Mouse (Mus musculus) olfactory bulb, adult 2 months (tissue): ENCODE measurements around the gene Apaf1. TPM values are rescaled to one million over a fixed set of nuclear protein-coding genes. Genes with fewer than 3 reads are reported as not detected.

Experiments used
- H3K27ac ChIP-seq: fragments of 200-500 bp; 2 replicates; pipeline ENCODE4 v1.5.1; 2012; ENCODE audit warnings: low read depth, low read length; ENCODE audit not compliant: insufficient read depth
- H3K4me1 ChIP-seq: fragments of 200-500 bp; 2 replicates; pipeline ENCODE4 v1.6.1; 2012; ENCODE audit warnings: low read length; ENCODE audit not compliant: control insufficient read depth, insufficient read depth
- H3K4me3 ChIP-seq: fragments of 200-500 bp; 2 replicates; pipeline ENCODE4 v1.5.1; 2012; ENCODE audit warnings: mild to moderate bottlenecking, low read depth, low read length, moderate library complexity; ENCODE audit not compliant: insufficient read depth
- CTCF ChIP-seq: fragments of 200-500 bp; IDR thresholded peaks from 2 replicates; pipeline ENCODE4 v1.5.1; 2012; ENCODE audit warnings: low read depth, mild to moderate bottlenecking, low read length, moderate library complexity; ENCODE audit not compliant: insufficient read depth
- POLR2A ChIP-seq: fragments of 200-500 bp; IDR thresholded peaks from 2 replicates; pipeline ENCODE4 v1.6.1; 2012; ENCODE audit warnings: mild to moderate bottlenecking, low read depth, low read length, moderate library complexity; ENCODE audit not compliant: insufficient read depth
- whole genome bisulfite sequencing: fragments of 180-500 bp; shearing (Covaris S2); methylation state at CpG from one replicate; pipeline ENCODE4 v1.1.7; 2018; 5-methylcytosine and 5-hydroxymethylcytosine counted together
- polyA plus RNA-seq: library from polyadenylated mRNA; stranded (reverse); fragments of >200 nt; gene quantifications from 2 replicates; pipeline ENCODE4 v1.2.4, GENCODE M21; 2012; ENCODE audit warnings: low replicate concordance; ENCODE audit not compliant: missing spikeins, insufficient read depth, insufficient read length

The Apaf1 gene
- polyA plus RNA-seq, 1 experiment = not detected

DNA sequence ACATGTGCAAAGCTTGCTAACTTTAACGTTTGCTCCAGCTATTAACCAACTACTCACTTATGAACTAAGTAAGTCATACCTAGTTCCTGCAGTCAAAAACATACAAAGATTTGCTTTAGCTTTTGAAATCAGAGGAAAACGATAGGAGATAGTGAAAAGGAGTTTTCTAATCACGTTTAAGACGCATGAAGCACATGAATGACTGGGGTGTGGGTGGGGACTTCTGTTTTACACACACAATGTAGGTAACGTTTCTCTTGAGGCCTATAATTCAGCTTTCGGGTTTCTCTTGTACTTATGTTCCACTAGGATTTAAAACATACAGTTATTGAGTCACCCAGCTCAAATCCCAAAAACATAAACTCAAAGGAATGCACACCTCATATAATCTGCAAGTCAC lies 40.1 kb upstream of the Apaf1 start:
- no peak overlapping the region for H3K27ac ChIP-seq
- TF ChIP-seq CTCF (no peak), POLR2A (no peak)
- H3K4me3 ChIP-seq = no peak overlapping the region
- WGBS = 5% methylated on average over 6 of the region's 6 CpGs
- peaks cover 2% of the 10 kb centered on the region for H3K4me1 ChIP-seq

DNA sequence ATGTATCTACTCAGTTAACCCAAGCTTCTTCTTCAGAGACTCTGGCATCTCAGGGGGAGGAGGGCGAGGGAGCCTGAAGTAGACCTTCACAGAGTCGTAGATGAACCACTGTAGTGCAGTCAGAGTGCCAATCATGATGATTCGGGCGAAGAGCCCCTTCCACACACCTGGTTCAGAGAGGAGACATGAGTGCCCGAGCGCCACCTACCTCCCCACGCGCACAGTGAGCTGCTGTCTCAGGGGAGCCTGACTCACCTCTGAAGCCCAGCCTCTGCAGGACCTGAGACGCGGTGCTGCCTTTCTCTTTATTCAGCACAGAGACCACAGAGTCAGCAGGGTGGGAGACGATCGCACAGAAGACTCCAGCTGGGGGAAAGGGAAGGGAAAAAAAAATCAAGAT lies 34.4 kb upstream of the Apaf1 start:
- Histone ChIP-seq H3K4me1 (no peaks in the 10 kb centered on the region), H3K27ac (no peak overlapping the region), H3K4me3 (no peak overlapping the region)
- TF ChIP-seq POLR2A (no peak), CTCF (no peak)
- WGBS = 76% methylated on average over 12 of the region's 12 CpGs

DNA sequence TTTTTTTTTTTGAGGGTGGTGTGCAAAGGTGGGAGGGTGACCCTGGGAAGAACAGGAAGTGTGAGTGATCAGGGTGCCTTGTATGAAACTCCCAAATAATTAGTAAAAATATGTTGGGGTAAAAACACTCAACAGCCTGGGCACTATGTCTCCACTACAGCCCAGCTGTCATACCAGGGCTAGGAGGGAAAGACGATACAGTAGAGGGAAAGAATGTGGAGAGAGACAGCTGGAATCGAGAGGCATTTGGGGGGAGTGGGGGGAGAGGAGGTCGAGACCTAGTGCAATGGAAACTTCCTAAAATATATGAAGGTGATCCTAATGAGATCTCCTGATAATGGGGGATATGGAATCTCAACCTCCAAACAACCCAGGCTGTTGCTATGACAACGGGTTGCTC lies 27.3 kb upstream of the Apaf1 start:
- 67% methylated on average over 4 of the region's 4 CpGs for WGBS
- no peaks in the 10 kb centered on the region for H3K4me1 ChIP-seq
- TF ChIP-seq CTCF (no peak), POLR2A (no peak)
- H3K4me3 ChIP-seq = no peak overlapping the region
- no peak overlapping the region for H3K27ac ChIP-seq

DNA sequence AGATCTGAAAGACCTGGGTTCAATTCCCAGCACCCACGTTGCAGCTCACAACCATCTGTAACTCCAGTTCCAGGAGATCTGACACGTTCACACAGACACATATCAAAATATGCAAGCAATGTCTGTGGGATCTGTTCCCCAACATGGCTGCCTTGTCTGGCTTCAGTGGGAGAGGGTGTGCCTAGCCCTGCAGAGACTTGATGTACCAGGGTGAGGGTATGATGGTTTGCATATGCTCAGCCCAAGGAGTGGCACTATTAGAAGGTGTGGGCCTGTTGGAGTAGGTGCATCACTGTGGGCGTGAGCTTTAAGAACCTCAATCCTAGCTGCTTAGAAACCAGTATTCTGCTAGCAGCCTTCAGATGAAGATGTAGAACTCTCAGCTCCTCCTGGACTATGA lies 23.4 kb upstream of the Apaf1 start:
- Histone ChIP-seq H3K4me3 (no peak overlapping the region), H3K27ac (no peak overlapping the region), H3K4me1 (no peaks in the 10 kb centered on the region)
- WGBS = 90% methylated on average over 3 of the region's 3 CpGs
- no peak for TF ChIP-seq POLR2A
- no peak for TF ChIP-seq CTCF

DNA sequence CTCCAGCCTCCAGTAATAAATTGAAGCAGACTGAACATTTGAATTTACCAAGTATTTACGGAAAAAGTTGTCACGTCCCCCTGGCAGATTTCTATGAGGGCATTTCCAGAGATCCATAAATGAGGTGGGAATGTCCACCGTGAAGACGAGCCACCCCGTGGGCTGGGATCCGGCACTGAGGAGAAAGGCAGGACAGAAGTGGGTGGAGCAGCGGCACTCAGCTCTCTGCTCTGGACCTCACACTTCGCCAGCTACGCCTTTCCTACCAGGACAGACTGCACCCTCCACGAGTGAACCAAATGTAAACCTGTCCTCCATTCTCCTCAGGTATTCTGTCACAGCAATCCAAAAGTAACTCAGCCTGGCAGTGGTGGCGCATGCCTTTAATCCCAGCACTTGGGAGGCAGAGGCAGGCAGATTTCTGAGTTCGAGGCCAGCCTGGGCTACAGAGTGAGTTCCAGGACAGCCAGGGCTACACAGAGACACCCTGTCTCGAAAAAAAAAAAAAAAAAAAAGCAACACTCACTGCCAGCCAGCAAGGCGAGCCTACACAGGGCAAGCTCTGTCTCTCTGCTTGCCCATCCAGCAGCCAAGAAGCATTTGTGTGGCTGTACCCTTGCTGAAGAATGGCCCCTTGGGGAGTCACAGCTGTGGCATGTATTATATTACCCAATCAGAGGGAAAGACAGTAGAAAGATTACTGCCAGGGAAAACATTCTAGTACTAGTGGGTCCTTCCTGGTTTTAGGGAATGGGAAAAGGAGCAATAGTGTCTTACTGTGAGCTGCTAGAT lies 20.4 kb upstream of the Apaf1 start:
- Histone ChIP-seq H3K4me1 (no peaks in the 10 kb centered on the region), H3K27ac (no peak overlapping the region), H3K4me3 (no peak overlapping the region)
- WGBS = 92% methylated on average over 14 of the region's 14 CpGs
- TF ChIP-seq CTCF = no peak
- no peak for TF ChIP-seq POLR2A

DNA sequence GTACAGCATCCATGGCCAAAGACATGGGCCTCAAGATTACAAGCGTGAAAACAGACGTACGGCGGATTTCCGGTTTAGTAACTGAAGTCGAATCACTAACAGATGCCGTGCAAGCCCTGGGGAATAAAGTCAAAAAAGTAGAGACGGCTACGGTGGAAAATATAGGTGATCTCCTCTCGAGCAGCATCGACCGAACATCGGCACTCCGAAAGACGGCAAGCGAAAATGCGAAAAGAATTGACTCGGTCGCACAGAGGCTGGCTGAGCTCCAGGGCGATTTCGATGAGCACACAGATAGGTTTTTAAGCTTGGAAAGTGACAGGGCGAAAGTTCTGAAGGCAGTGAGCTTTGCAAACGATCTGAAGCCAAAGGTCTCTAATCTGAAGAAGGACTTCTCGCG lies 19.4 kb upstream of the Apaf1 start:
- no peak overlapping the region for H3K4me3 ChIP-seq
- no peaks in the 10 kb centered on the region for H3K4me1 ChIP-seq
- TF ChIP-seq POLR2A = no peak
- TF ChIP-seq CTCF = no peak
- H3K27ac ChIP-seq = no peak overlapping the region
- whole genome bisulfite sequencing = 96% methylated on average over 25 of the region's 25 CpGs

DNA sequence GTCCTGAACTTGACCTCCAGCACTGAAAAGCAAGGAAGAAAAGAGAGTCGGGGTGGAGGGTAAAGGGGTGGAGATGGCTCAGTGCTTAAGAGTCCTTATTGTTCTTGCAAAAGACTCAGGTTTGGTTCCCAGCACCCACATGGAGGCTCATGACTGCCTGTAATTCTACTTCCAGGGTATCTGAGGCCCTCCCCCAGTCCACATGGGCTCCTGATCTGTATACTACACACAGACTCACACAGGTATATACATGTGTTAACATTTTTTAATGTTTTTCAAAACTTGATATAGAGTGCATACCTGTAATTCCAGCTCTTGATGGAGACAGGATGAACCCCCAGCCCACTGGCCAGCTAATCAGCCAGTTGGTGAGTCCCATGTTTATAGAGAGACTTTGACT lies 17.5 kb upstream of the Apaf1 start:
- no peak overlapping the region for H3K27ac ChIP-seq
- 87% methylated on average over 1 of the region's 1 CpGs for WGBS
- H3K4me1 ChIP-seq = no peaks in the 10 kb centered on the region
- no peak overlapping the region for H3K4me3 ChIP-seq
- TF ChIP-seq POLR2A (no peak), CTCF (no peak)

DNA sequence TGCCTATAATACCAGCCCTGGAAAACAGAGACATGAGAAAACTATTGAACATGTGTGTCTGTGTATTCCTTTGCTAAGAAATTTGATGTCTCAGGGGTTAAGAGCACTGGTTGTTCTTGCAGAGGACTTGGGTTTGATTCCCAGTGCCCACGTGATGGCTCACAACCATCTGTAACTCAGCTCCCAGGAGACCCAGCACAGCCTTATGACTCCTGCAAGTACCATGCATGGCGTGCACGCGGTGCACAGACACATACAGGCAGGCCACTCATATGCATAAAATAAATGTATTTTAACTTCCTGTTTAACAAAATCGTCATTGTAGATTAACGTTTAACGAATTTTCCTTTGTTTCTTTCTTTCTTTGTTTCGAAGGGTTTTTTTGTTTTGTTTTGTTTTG lies 15.5 kb upstream of the Apaf1 start:
- TF ChIP-seq POLR2A = no peak
- TF ChIP-seq CTCF = no peak
- 93% methylated on average over 8 of the region's 8 CpGs for WGBS

DNA sequence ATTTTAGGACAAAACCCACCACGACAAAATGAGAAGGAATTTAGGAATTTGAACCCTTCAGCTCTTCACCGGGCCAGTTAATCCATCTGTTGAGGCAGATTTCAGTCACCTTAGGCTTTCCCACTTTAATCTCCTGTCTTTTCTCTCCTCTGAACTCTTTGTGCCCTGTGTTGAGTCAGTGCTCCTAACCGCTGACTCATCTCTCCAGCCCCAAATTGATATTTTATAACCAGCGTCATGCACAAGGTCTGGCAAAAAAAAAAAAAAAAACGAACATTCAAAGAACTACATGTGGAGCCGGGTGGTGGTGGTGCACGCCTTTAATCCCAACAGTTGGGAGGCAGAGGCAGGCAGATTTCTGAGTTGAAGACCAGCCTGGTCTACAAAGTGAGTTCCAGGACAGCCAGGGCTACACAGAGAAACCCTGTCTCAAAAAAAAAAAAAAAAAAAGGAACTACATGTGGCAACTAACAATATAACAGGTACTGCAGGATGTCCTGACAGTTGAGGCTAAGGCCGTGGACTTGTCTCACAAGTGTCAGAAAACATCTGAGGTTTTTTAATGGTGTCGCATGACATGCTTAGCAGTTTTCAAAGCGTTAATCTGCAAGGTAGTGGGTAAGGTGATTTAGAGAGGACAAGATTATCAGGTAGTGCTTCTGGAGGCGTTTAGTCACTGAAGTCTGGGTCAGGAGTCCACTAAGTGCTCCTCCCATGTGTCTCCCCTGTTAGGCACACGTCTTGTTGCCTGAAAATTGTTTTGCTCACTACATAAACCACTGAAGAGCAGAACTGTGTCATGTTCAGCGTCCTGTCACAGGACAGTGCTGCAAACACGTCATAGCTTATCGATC lies 11.9 kb upstream of the Apaf1 start:
- no peak overlapping the region for H3K27ac ChIP-seq
- WGBS = 88% methylated on average over 15 of the region's 15 CpGs
- TF ChIP-seq CTCF (no peak), POLR2A (no peak)

More for the DNA sequence above, 15.5 kb upstream of the Apaf1 start:
- no peak overlapping the region for H3K4me3 ChIP-seq
- H3K4me1 ChIP-seq = no peaks in the 10 kb centered on the region
- no peak overlapping the region for H3K27ac ChIP-seq

More for the DNA sequence above, 11.9 kb upstream of the Apaf1 start:
- peaks cover 4% of the 10 kb centered on the region; the same call in 1 of the 2 replicates for H3K4me1 ChIP-seq
- no peak overlapping the region for H3K4me3 ChIP-seq
